Mouse (Mus musculus) myocyte (in vitro differentiated cells): ENCODE measurements at regions not wholly inside any gene's neighbourhood (a gene's known extent, or its start where the extent isn't known, plus 50 kb on each side); places are given as distances from the start of the nearest gene placed in this dataset.

Experiments
- CEBPB ChIP-seq: IDR thresholded peaks from 2 replicates; pipeline ENCODE4 v1.6.1; 2011; ENCODE audit warnings: mild to moderate bottlenecking, moderate library complexity; ENCODE audit not compliant: poor library complexity, insufficient read depth, severe bottlenecking
- E2F4 ChIP-seq: IDR thresholded peaks from one replicate; pipeline ENCODE4 v1.6.1; 2011; ENCODE audit warnings: mild to moderate bottlenecking, control low read depth, moderate library complexity; ENCODE audit not compliant: insufficient read depth
- MAX ChIP-seq: IDR thresholded peaks from one replicate; pipeline ENCODE4 v1.6.1; 2011; ENCODE audit warnings: low read depth, mild to moderate bottlenecking, control low read depth
- MYOD1 ChIP-seq, 3 experiments: IDR thresholded peaks; one replicate each; pipeline ENCODE4 v1.6.1; 2011; ENCODE audit warnings: control low read depth in 2 of 3, low read depth in 2 of 3, mild to moderate bottlenecking in 2 of 3, moderate library complexity in 1 of 3; ENCODE audit not compliant: insufficient read length in 2 of 3, control insufficient read depth in 1 of 3
- POLR2A ChIP-seq: IDR thresholded peaks from one replicate; pipeline ENCODE4 v1.6.1; 2011; ENCODE audit warnings: low read depth, mild to moderate bottlenecking, control low read depth, moderate library complexity; ENCODE audit not compliant: insufficient read length
- POLR2AphosphoS2 ChIP-seq: IDR thresholded peaks from one replicate; pipeline ENCODE4 v1.6.1; 2011; ENCODE audit warnings: low read depth, control low read depth; ENCODE audit not compliant: insufficient read length
- REST ChIP-seq: IDR thresholded peaks from one replicate; pipeline ENCODE4 v1.6.1; 2011; ENCODE audit warnings: mild to moderate bottlenecking, control low read depth, moderate library complexity; ENCODE audit not compliant: insufficient read depth, insufficient read length
- TCF12 ChIP-seq: IDR thresholded peaks from one replicate; pipeline ENCODE4 v1.6.1; 2011; ENCODE audit warnings: mild to moderate bottlenecking, control low read depth; ENCODE audit not compliant: poor library complexity, insufficient read depth, severe bottlenecking
- USF1 ChIP-seq: IDR thresholded peaks from one replicate; pipeline ENCODE4 v1.6.1; 2011; ENCODE audit warnings: low read depth, mild to moderate bottlenecking, control low read depth, moderate library complexity

GRCm38 (mm10) chr19:26987909-26988456 is 102.3 kb downstream of the Gm815 start:
- TF ChIP-seq MYOD1 (IDR thresholded peaks at IDR 0.05; ENCODE audit: control insufficient read depth in 1 of 3, insufficient read length in 2 of 3, low read depth in 2 of 3) (no peak), POLR2AphosphoS2 (no peak), POLR2A (no peak), CEBPB (no peak), TCF12 (no peak), E2F4 (no peak), REST (no peak), MAX (no peak), USF1 (no peak)
